Mouse (Mus musculus) CH12.LX (cell line): ENCODE measurements around the gene Mid1. TPM values are rescaled to one million over a fixed set of nuclear protein-coding genes. Genes with fewer than 3 reads are reported as not detected.

Source experiments
- DNase-seq: peaks from one replicate; pipeline ENCODE4 v3.0.0-alpha.2; 2013; ENCODE audit errors: extremely low read depth
- H3K27ac ChIP-seq: 2 replicates; pipeline ENCODE4 v1.5.1; 2012; ENCODE audit warnings: low read depth, mild to moderate bottlenecking, control low read depth, moderate library complexity; ENCODE audit not compliant: insufficient read depth
- H3K27me3 ChIP-seq: replicated peaks from 2 replicates; pipeline ENCODE3; 2012; ENCODE audit warnings: inconsistent platforms
- H3K36me3 ChIP-seq, 2 experiments: replicated peaks in 1 of 2; 2 replicates each; pipeline versions ENCODE3 to v1.6.1; 2012; ENCODE audit warnings: inconsistent platforms in 1 of 2, low read length in 1 of 2, mild to moderate bottlenecking in 1 of 2, mixed read lengths in 1 of 2, moderate library complexity in 1 of 2; ENCODE audit not compliant: control insufficient read depth in 1 of 2, insufficient read depth in 1 of 2
- H3K4me1 ChIP-seq, 2 experiments: 2 replicates each; pipeline ENCODE4 v1.6.1; 2012; ENCODE audit warnings: inconsistent platforms in 1 of 2, moderate library complexity in 1 of 2; ENCODE audit not compliant: insufficient read depth in 2 of 2, control insufficient read depth in 1 of 2
- H3K4me2 ChIP-seq: 2 replicates; pipeline ENCODE4 v1.6.1; 2012; ENCODE audit warnings: low read depth, mild to moderate bottlenecking, control low read depth; ENCODE audit not compliant: poor library complexity, insufficient read depth, severe bottlenecking
- H3K4me3 ChIP-seq, 3 experiments: fragments of 150-350 bp in 1 of 3; sonication (generic) in 1 of 3; replicated peaks in 1 of 3; 2 replicates each; pipeline versions ENCODE3 to v1.5.1; 2011 to 2012; ENCODE audit warnings: low read depth in 2 of 3, low read length in 2 of 3, mild to moderate bottlenecking in 2 of 3, moderate library complexity in 2 of 3, control low read depth in 1 of 3, improper control_type of control experiment in 1 of 3, inconsistent platforms in 1 of 3, mixed read lengths in 1 of 3; ENCODE audit not compliant: poor library complexity in 1 of 3
- H3K79me2 ChIP-seq: replicated peaks from 2 replicates; pipeline ENCODE4 v1.6.1; 2012; ENCODE audit warnings: mild to moderate bottlenecking, moderate library complexity; ENCODE audit not compliant: control insufficient read depth, poor library complexity, insufficient read depth, severe bottlenecking; ENCODE audit errors: extremely low read depth
- H3K9ac ChIP-seq: 2 replicates; pipeline ENCODE4 v1.6.1; 2012; ENCODE audit warnings: low read depth, mild to moderate bottlenecking, control low read depth, moderate library complexity; ENCODE audit not compliant: insufficient read depth
- H3K9me3 ChIP-seq: replicated peaks from 2 replicates; pipeline ENCODE3; 2012; ENCODE audit warnings: low read length, inconsistent platforms, mixed read lengths
- BHLHE40 ChIP-seq: IDR thresholded peaks from 2 replicates; pipeline ENCODE4 v1.6.1; 2011; ENCODE audit warnings: mild to moderate bottlenecking, low read depth, low read length, improper control_type of control experiment
- CHD1 ChIP-seq: IDR thresholded peaks from 2 replicates; pipeline ENCODE4 v1.6.1; 2012; ENCODE audit warnings: low read depth, low read length, improper control_type of control experiment, inconsistent platforms
- CHD2 ChIP-seq: IDR thresholded peaks from 2 replicates; pipeline ENCODE4 v1.6.1; 2011; ENCODE audit warnings: low read length, improper control_type of control experiment
- E2F4 ChIP-seq: IDR thresholded peaks from 2 replicates; pipeline ENCODE4 v1.6.1; 2011; ENCODE audit warnings: low read depth, low read length, improper control_type of control experiment; ENCODE audit not compliant: insufficient replicate concordance
- ELF1 ChIP-seq: IDR thresholded peaks from 2 replicates; pipeline ENCODE4 v1.6.1; 2014; ENCODE audit warnings: low read depth, mild to moderate bottlenecking, inconsistent platforms, low read length, improper control_type of control experiment
- EP300 ChIP-seq: IDR thresholded peaks from 2 replicates; pipeline ENCODE4 v1.6.1; 2011; ENCODE audit warnings: low read length, improper control_type of control experiment
- JUN ChIP-seq: IDR thresholded peaks from 2 replicates; pipeline ENCODE4 v1.6.1; 2011; ENCODE audit warnings: low read depth, mild to moderate bottlenecking, low read length, improper control_type of control experiment, moderate library complexity; ENCODE audit not compliant: insufficient read depth
- JUND ChIP-seq: conservative IDR thresholded peaks from 2 replicates; pipeline ENCODE4 v1.6.1; 2011; ENCODE audit warnings: low read depth, low read length, improper control_type of control experiment
- KAT2A ChIP-seq: IDR thresholded peaks from 2 replicates; pipeline ENCODE4 v1.6.1; 2012; ENCODE audit warnings: low read length, improper control_type of control experiment, inconsistent platforms; ENCODE audit not compliant: insufficient replicate concordance
- MAX ChIP-seq: IDR thresholded peaks from 2 replicates; pipeline ENCODE4 v1.6.1; 2011; ENCODE audit warnings: low read length, improper control_type of control experiment
- MAZ ChIP-seq: IDR thresholded peaks from 2 replicates; pipeline ENCODE4 v1.6.1; 2012; ENCODE audit warnings: low read depth, mild to moderate bottlenecking, inconsistent platforms, low read length, improper control_type of control experiment, moderate library complexity
- MEF2A ChIP-seq: IDR thresholded peaks from 2 replicates; pipeline ENCODE4 v1.6.1; 2014; ENCODE audit warnings: low read depth, mild to moderate bottlenecking, inconsistent platforms, low read length, improper control_type of control experiment, borderline replicate concordance
- NELFE ChIP-seq: IDR thresholded peaks from 2 replicates; pipeline ENCODE4 v1.6.1; 2011; ENCODE audit warnings: low read depth, low read length, improper control_type of control experiment
- NRF1 ChIP-seq: IDR thresholded peaks from 2 replicates; pipeline ENCODE4 v1.6.1; 2014; ENCODE audit warnings: low read depth, mild to moderate bottlenecking, inconsistent platforms, low read length, improper control_type of control experiment, moderate library complexity
- PAX5 ChIP-seq: IDR thresholded peaks from 2 replicates; pipeline ENCODE4 v1.6.1; 2012; ENCODE audit warnings: low read length, inconsistent platforms, mixed read lengths
- RAD21 ChIP-seq: IDR thresholded peaks from 2 replicates; pipeline ENCODE4 v1.6.1; 2011; ENCODE audit warnings: low read depth, mild to moderate bottlenecking, low read length, improper control_type of control experiment, moderate library complexity
- SIN3A ChIP-seq: IDR thresholded peaks from 2 replicates; pipeline ENCODE4 v1.6.1; 2012; ENCODE audit warnings: low read length, improper control_type of control experiment, inconsistent platforms
- SMC3 ChIP-seq: IDR thresholded peaks from 2 replicates; pipeline ENCODE4 v1.6.1; 2011; ENCODE audit warnings: low read depth, low read length, improper control_type of control experiment
- TCF12 ChIP-seq: IDR thresholded peaks from 2 replicates; pipeline ENCODE4 v1.6.1; 2014; ENCODE audit warnings: low read depth, mild to moderate bottlenecking, inconsistent platforms, low read length, improper control_type of control experiment
- UBTF ChIP-seq: IDR thresholded peaks from 2 replicates; pipeline ENCODE4 v1.6.1; 2012; ENCODE audit warnings: low read depth, mild to moderate bottlenecking, inconsistent platforms, low read length, improper control_type of control experiment, moderate library complexity
- USF1 ChIP-seq: IDR thresholded peaks from 2 replicates; pipeline ENCODE4 v1.6.1; 2014; ENCODE audit warnings: low read depth, mild to moderate bottlenecking, inconsistent platforms, low read length, improper control_type of control experiment
- ZC3H11A ChIP-seq: IDR thresholded peaks from 2 replicates; pipeline ENCODE4 v1.6.1; 2012; ENCODE audit warnings: low read depth, mild to moderate bottlenecking, inconsistent platforms, low read length, improper control_type of control experiment
- ZNF384 ChIP-seq: IDR thresholded peaks from 2 replicates; pipeline ENCODE4 v1.6.1; 2012; ENCODE audit warnings: low read depth, low read length, improper control_type of control experiment, inconsistent platforms
- dilution Hi-C: fragments of 300-500 bp; cut with MboI; formaldehyde crosslinking; loops from 2 replicates; pipeline ENCODE4 v1.14.3; 2020; ENCODE audit warnings: low sequenced_read_pairs; ENCODE audit not compliant: extremely low pct_unique_long_range_greater_than_20kb, extremely low pct_ligation_motif_present
- in situ Hi-C: fragments of 300-500 bp; cut with MboI; formaldehyde crosslinking; loops from 3 replicates; pipeline ENCODE4 v1.14.3; 2019; ENCODE audit warnings: low sequenced_read_pairs, low pct_ligation_motif_present, low pct_unique_long_range_greater_than_20kb, mixed read lengths
- polyA plus RNA-seq: library from polyadenylated mRNA; unstranded; fragments of >175 nt; gene quantifications from 2 replicates; pipeline ENCODE4 v1.2.1, GENCODE M21; 2012; ENCODE audit warnings: low read depth; ENCODE audit not compliant: insufficient read length
- total RNA-seq, 2 experiments: library from RNA; depleted of rRNA; stranded (reverse); fragments of 300-350 nt in 1 of 2; fragments of >200 nt in 1 of 2; gene quantifications; 2 replicates each; pipeline ENCODE4 v1.2.3; 2012 to 2014

Gene Mid1
- total and polyA plus RNA-seq, 3 experiments: 3.3 to 15.0 (median 6.2) TPM

GRCm38 (mm10) chrX:169903656-169904055, 218.7 kb downstream of the Mid1 start:
- Histone ChIP-seq H3K9me3 (no peaks in the 10 kb centered on the region), H3K36me3 (no peaks in the 10 kb centered on the region), H3K79me2 (no peaks in the 10 kb centered on the region), H3K4me2 (no peak overlapping the region), H3K4me1 (no peaks in the 10 kb centered on the region), H3K27ac (no peak overlapping the region), H3K27me3 (no peaks in the 10 kb centered on the region), H3K9ac (no peak overlapping the region), H3K4me3 (no peak overlapping the region)
- TF ChIP-seq KAT2A (no peak), NRF1 (no peak), UBTF (no peak), ELF1 (no peak), SMC3 (no peak), CHD1 (no peak), ZNF384 (no peak), MEF2A (no peak), SIN3A (no peak), CHD2 (no peak), MAZ (no peak), JUND (no peak)
- in situ Hi-C loops (no loop called here), dilution Hi-C loops (no loop called here)
- DNase-seq: no peak

DNA sequence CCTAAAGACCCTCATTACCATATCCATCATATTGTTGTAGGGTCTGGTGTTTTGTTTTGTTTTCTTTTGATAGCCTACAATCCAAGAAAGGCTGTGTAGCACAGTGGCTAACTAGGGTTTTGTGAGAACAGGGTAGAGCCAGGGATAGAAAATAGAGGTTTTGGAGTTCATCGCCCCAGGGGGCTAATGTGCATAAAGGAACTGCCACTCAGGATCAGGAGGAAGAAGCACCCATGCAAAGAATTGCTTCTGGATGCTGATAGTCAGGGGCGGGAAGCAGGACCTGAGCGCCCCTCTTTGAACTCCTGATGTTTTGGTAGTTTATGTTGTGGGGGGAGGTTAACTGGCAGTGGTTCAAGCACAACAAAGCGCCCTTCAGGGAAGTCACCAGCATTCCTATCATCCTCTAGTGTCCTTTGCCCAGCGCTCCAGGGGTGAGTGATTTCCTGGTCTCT, 221.1 kb downstream of the Mid1 start:
- H3K9me3 ChIP-seq: no peaks in the 10 kb centered on the region
- TF ChIP-seq USF1: no peak
- no peak for TF ChIP-seq ZC3H11A
- TF ChIP-seq KAT2A: no peak
- TF ChIP-seq SMC3: no peak
- no peak for TF ChIP-seq NELFE
- no peak for TF ChIP-seq MAZ
- TF ChIP-seq PAX5: no peak
- no peak for TF ChIP-seq JUN
- TF ChIP-seq EP300: no peak
- TF ChIP-seq RAD21: no peak
- TF ChIP-seq CHD1: no peak
- no peak for TF ChIP-seq MAX
- TF ChIP-seq TCF12: no peak
- TF ChIP-seq BHLHE40: no peak
- TF ChIP-seq E2F4: no peak
- H3K4me1 ChIP-seq: no peaks in the 10 kb centered on the region
- dilution Hi-C loops (no loop called here), in situ Hi-C loops (no loop called here)
- no peaks in the 10 kb centered on the region for H3K27me3 ChIP-seq
- no peak overlapping the region for H3K4me2 ChIP-seq
- H3K36me3 ChIP-seq: no peaks in the 10 kb centered on the region
- H3K9ac ChIP-seq: no peak overlapping the region
- H3K27ac ChIP-seq: no peak overlapping the region
- H3K4me3 ChIP-seq: no peak overlapping the region
- no peaks in the 10 kb centered on the region for H3K79me2 ChIP-seq
- DNase-seq: no peak
